ENCODE assay signal across 23 mouse cellular contexts in the genomic region with DNA sequence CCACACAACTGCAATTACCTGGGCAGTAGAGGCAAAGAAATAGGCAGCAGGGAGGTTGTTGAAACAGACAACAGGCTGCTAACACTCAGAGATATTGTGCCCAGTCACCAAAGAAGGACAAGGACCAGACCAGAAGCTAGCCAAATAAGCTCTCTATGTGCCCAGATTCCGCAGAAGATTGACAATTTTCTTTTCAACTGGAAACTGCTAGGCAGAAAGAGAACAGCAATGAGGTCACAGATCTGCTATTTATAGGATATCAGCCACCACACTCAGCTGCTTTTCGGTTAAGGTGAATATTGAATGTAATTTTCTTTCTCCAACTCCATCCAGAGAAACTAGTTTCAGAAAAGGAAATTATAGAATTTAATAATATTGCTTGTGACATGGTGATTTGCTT.
A peak's percentile ranks its signal among the peaks of the same experiment; 100 is the strongest.
DNase-seq lines count a peak whose midpoint lies in the region; ATAC-seq and TF ChIP-seq lines count a peak whose summit lies in the region.
"Had no signal": no experiment of that assay in that cellular context is flagged by ENCODE, and none has a peak within 500 bp of the region (broad histone marks: within the 10 kb centered on the region; RNA-seq: fewer than 3 reads in every experiment).

No protein-coding gene starts in this region.

- no peaks in the 10 kb centered on the region for H3K9me3 ChIP-seq in forebrain, embryonic 10.5 days
- H3K9me3 ChIP-seq in forebrain, embryonic 11.5 days (ENCODE audit: control insufficient read depth, low read length) = no peaks in the 10 kb centered on the region
- no peaks in the 10 kb centered on the region for H3K9me3 ChIP-seq in hindbrain, postnatal 0 days (ENCODE audit: low read length)
- no peaks in the 10 kb centered on the region for H3K9me3 ChIP-seq in hindbrain, embryonic 16.5 days (ENCODE audit: control insufficient read depth, low read length)
- H3K9me3 ChIP-seq: embryonic facial prominence, embryonic 13.5 days; heart, embryonic 15.5 days; hindbrain, embryonic 12.5 days; intestine, embryonic 15.5 days; kidney, embryonic 15.5 days had no signal

- TF ChIP-seq CTCF in hindbrain, postnatal 0 days (IDR thresholded peaks at IDR 0.05; ENCODE audit: low read depth) = no peak

- peaks cover 47% of the 10 kb centered on the region for H3K4me1 ChIP-seq in forebrain, embryonic 10.5 days
- H3K4me1 ChIP-seq in forebrain, embryonic 11.5 days (replicated peaks; ENCODE audit: control insufficient read depth, insufficient read depth, low read length) = peaks cover 14% of the 10 kb centered on the region
- 0 out of 2 replicates have a peak, but pooled peaks cover 3% of the 10 kb centered on the region for H3K4me1 ChIP-seq in hindbrain, postnatal 0 days (ENCODE audit: insufficient read depth, low read length)
- peaks cover 7% of the 10 kb centered on the region; the same call in 1 of the 2 replicates for H3K4me1 ChIP-seq in hindbrain, embryonic 16.5 days (ENCODE audit: control insufficient read depth, insufficient read depth, low read depth, low read length)
- H3K4me1 ChIP-seq: intestine, embryonic 15.5 days had no signal

- H3K36me3 ChIP-seq in forebrain, embryonic 10.5 days (replicated peaks) = no peaks in the 10 kb centered on the region
- no peaks in the 10 kb centered on the region for H3K36me3 ChIP-seq in forebrain, embryonic 11.5 days (ENCODE audit: control insufficient read depth, insufficient read depth, low read length)
- no peaks in the 10 kb centered on the region for H3K36me3 ChIP-seq in hindbrain, postnatal 0 days (ENCODE audit: insufficient read depth, low read length)
- H3K36me3 ChIP-seq in hindbrain, embryonic 16.5 days (ENCODE audit: control insufficient read depth, insufficient read depth, low read length) = no peaks in the 10 kb centered on the region
- H3K36me3 ChIP-seq: embryonic facial prominence, embryonic 13.5 days; heart, embryonic 15.5 days; hindbrain, embryonic 12.5 days; intestine, embryonic 15.5 days; kidney, embryonic 15.5 days had no signal

- H3K27me3 ChIP-seq in forebrain, embryonic 10.5 days (ENCODE audit: poor library complexity, severe bottlenecking) = peaks cover 32% of the 10 kb centered on the region
- no peaks in the 10 kb centered on the region for H3K27me3 ChIP-seq in forebrain, embryonic 11.5 days (ENCODE audit: control insufficient read depth, insufficient read depth, low read length)
- no peaks in the 10 kb centered on the region for H3K27me3 ChIP-seq in hindbrain, postnatal 0 days (ENCODE audit: insufficient read depth, low read length)
- H3K27me3 ChIP-seq in hindbrain, embryonic 16.5 days (replicated peaks; ENCODE audit: control insufficient read depth, insufficient read depth, low read length) = no peaks in the 10 kb centered on the region
- H3K27me3 ChIP-seq: embryonic facial prominence, embryonic 13.5 days; heart, embryonic 15.5 days; hindbrain, embryonic 12.5 days; intestine, embryonic 15.5 days; kidney, embryonic 15.5 days; Patski had no signal

- H3K27ac ChIP-seq in forebrain, embryonic 10.5 days = 0 out of 2 replicates have a peak overlapping the region, but pooled peaks have one; percentile 40
- H3K27ac ChIP-seq in forebrain, embryonic 11.5 days (ENCODE audit: low read depth, low read length) = no peak overlapping the region
- H3K27ac ChIP-seq in hindbrain, postnatal 0 days = no peak overlapping the region
- H3K27ac ChIP-seq in hindbrain, embryonic 16.5 days (ENCODE audit: low read depth, low read length) = no peak overlapping the region
- H3K27ac ChIP-seq: embryonic facial prominence, embryonic 13.5 days; gastrocnemius, adult 2 months; heart, embryonic 15.5 days; intestine, embryonic 15.5 days had no signal

- no peak overlapping the region for H3K4me3 ChIP-seq in forebrain, embryonic 10.5 days
- no peak overlapping the region for H3K4me3 ChIP-seq in forebrain, embryonic 11.5 days (ENCODE audit: low read depth, low read length)
- H3K4me3 ChIP-seq in hindbrain, postnatal 0 days (ENCODE audit: low read length) = no peak overlapping the region
- H3K4me3 ChIP-seq in hindbrain, embryonic 16.5 days (ENCODE audit: low read length) = no peak overlapping the region
- H3K4me3 ChIP-seq: embryonic facial prominence, embryonic 13.5 days; gastrocnemius, adult 2 months; heart, embryonic 15.5 days; hindbrain, embryonic 12.5 days; intestine, embryonic 15.5 days; kidney, embryonic 15.5 days had no signal

- WGBS in forebrain, embryonic 10.5 days = 56% methylated on average over 2 of the region's 2 CpGs
- 47% methylated on average over 2 of the region's 2 CpGs for WGBS in forebrain, embryonic 11.5 days
- 26% methylated on average over 2 of the region's 2 CpGs for WGBS in hindbrain, postnatal 0 days
- 38% methylated on average over 2 of the region's 2 CpGs for WGBS in hindbrain, embryonic 16.5 days

- H3K4me2 ChIP-seq in forebrain, embryonic 11.5 days (ENCODE audit: low read depth, low read length, severe bottlenecking) = no peak overlapping the region
- no peak overlapping the region for H3K4me2 ChIP-seq in hindbrain, postnatal 0 days (ENCODE audit: low read depth, low read length)
- H3K4me2 ChIP-seq in hindbrain, embryonic 16.5 days (ENCODE audit: low read length) = no peak overlapping the region
- H3K4me2 ChIP-seq: embryonic facial prominence, embryonic 13.5 days; heart, embryonic 15.5 days; intestine, embryonic 15.5 days had no signal

- no peak overlapping the region for H3K9ac ChIP-seq in forebrain, embryonic 11.5 days (ENCODE audit: low read length)
- no peak overlapping the region for H3K9ac ChIP-seq in hindbrain, postnatal 0 days (replicated peaks; ENCODE audit: low read length)
- no peak overlapping the region for H3K9ac ChIP-seq in hindbrain, embryonic 16.5 days (ENCODE audit: low read depth, low read length)
- H3K9ac ChIP-seq: embryonic facial prominence, embryonic 13.5 days; heart, embryonic 15.5 days; hindbrain, embryonic 12.5 days; intestine, embryonic 15.5 days; kidney, embryonic 15.5 days had no signal

- DNase-seq in forebrain, embryonic 10.5 days (ENCODE audit: extremely low spot score, low spot score) = no peak
- no peak for DNase-seq in forebrain, embryonic 11.5 days (ENCODE audit: low spot score)
- DNase-seq in frontal cortex, postnatal 10 days (ENCODE audit: low spot score in 2 of 2) = no peak
- DNase-seq in hindbrain, postnatal 0 days (ENCODE audit: low spot score) = peak; percentile 22
- peak; percentile 59 for DNase-seq in brain, adult 2 months (ENCODE audit: low read depth, low spot score)
- DNase-seq in spleen, postnatal 4 days (ENCODE audit: low spot score in 2 of 2) = no peak
- DNase-seq: adrenal gland, adult 2 months; adrenal gland, postnatal 25 days; cerebellum, adult 18-20 months; cerebellum, adult 9-11 months; cerebellum, postnatal 36 days; gastrocnemius, adult 2 months; gastrocnemius, postnatal 25 days; heart, postnatal 14 days; kidney, adult 2 months had no signal

- no peak for ATAC-seq in forebrain, embryonic 11.5 days (replicated peaks; ENCODE audit: low FRiP score)
- ATAC-seq in frontal cortex, adult (ENCODE audit: low TSS enrichment) = 0 out of 2 replicates have a peak, but pooled peaks have one; percentile 20
- no peak for ATAC-seq in hindbrain, postnatal 0 days
- no peak for ATAC-seq in hindbrain, embryonic 16.5 days
- ATAC-seq: intestine, embryonic 15.5 days; Patski had no signal

Comparison
In these comparisons a context has a peak if more than half of its experiments do, and no peak if none do; other contexts are left out.
1. DNase-seq: peak in hindbrain, postnatal 0 days (single experiment) and brain, adult 2 months (single experiment); none in forebrain, embryonic 10.5 days (single experiment), forebrain, embryonic 11.5 days (single experiment), frontal cortex, postnatal 10 days (0 of 2) and spleen, postnatal 4 days (0 of 2).